Mouse (Mus musculus) layer of hippocampus, adult 9-10 months (tissue): ENCODE measurements at regions not wholly inside any gene's neighbourhood (a gene's known extent, or its start where the extent isn't known, plus 50 kb on each side); places are given as distances from the start of the nearest gene placed in this dataset.
"Not testable (repeated sequence)": the region's sequence is repeated elsewhere in the genome, so short reads cannot be mapped to it uniquely, and the experiment has no call there.

ENCODE experiments used
- DNase-seq: peaks from one replicate; pipeline ENCODE4 v3.0.0; 2022; ENCODE audit warnings: low spot score

GRCm38 (mm10) chr6:84317026-84317425, 276.7 kb downstream of the Cyp26b1 start:
- no peak for DNase-seq

DNA sequence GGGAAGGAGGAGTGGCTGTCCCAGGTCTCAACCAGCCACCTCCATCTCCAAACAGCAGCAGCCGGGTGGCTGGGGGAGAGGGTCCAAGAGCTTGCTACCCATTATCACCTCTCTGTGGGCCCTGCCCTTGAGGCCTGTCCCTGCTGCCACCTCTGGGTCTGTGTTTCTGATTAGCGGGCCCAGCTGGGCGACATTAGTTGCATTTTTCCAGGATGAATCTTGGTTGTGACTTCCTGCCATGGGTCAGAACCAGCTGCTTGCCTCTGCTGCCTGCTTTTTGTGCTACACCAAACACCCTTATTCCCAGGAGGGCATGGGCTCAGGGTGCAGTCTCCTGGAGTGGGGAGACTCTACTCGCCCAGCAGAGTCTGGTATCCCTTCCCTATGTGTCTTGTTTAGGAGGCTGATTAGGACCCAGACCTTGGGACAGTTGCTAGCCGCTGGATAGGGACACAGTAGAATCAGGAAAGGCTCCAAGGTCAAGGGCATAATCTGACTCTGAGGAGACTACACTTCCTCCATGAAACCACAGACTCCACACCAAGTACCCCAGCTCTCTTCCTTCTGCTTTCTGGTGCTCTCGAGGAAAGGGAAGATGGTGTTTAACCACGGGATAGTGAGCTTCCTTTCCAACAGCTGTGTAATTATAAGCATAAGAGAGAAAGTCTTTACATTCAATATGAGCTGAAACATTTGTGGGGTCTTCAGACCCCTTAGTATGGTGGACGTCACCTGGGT, 278.4 kb downstream of the Cyp26b1 start:
- DNase-seq = no peak

GRCm38 (mm10) chr6:84313797-84314196, 279.9 kb downstream of the Cyp26b1 start:
- no peak for DNase-seq

DNA sequence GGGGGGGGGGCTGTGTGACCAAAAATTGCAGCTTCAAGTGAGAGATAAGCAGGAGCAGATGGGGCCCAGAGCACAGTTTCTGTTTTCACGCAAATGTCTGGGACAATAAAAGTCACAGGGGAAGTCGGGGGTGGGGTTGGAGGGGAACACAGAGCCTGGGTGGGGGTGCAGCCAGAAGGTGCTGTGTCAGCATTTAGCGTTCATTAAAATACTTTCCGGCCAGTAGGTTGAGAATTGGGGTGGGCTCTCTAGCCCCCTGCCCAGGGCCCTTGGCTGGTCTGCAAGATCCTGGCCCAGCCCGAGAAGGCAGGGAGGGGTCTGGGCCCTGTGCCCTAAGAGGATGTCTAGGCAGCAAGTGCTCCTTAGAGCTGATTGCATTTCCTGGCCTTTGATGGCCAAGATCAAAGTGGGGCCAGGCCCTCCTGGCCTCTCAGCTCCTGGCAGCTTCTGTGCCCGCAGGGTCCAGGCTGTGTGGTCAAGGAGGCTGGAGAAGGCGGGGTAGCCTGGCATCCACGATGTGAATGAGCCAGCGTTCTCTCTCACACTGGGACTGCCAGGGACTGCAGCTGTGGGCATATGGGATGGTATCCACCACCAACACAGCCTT, 283.0 kb downstream of the Cyp26b1 start:
- no peak for DNase-seq

- DNase-seq = no peak
Measured at GRCm38 (mm10) chr6:84307556-84307955, 286.2 kb downstream of the Cyp26b1 start.

DNA sequence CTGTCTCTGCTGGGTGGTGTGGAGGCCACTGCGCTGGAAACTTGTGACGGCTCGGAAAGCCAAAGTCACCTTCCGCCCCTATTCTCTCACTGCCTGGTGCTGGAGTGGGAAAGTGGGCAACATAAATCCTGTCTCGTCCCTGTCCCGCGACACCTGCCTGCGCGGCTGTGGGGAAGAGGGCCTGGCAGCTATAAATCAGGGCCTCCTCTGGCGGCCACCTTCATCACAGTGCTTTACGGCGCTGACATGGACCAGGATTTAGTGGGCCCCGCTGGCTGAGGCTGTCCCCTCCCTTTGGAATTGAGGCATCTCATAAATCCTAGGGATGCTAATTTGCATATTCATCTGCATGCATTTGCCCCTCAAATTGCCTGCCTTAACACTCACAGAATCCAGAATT, 287.1 kb downstream of the Cyp26b1 start:
- no peak for DNase-seq

DNA sequence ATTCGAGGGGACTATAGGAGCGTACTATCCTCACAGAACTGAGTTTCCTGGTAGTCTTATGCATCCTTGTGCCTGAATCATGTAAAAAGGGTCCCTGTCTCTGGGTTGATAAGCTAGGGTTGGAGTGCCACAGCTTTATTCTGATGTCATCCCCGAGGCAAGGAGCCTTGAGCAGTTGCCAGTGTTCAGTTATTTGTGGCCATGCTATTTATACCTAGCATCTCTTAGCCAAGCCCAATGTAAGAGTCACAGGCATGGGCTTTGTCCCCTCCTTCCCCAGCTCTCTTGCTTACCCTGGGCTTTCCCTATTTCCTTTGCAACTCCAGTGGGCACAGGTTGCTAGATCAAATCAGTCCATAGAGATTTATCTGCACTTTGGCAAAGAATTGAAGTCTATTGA, 288.6 kb downstream of the Cyp26b1 start:
- no peak for DNase-seq

DNA sequence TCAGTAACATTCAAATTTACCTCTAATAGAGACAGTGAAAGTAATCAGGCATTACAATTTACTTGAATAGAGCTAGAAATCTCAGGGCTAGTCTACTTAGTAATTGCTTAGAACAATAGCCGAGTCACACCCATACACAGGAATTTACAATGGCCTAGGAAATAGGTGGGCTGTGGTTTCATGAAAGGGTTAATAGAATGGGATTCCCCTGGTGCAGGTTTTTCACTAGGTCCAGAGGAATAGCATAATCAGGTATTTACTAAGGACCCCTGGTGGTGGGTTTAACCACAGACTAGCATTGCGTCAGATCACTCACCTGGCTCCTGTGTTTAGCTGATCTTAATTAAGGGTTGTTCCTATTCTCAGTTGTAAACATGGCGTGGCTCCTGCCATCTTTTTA, 290.8 kb downstream of the Cyp26b1 start:
- not testable (repeated sequence) for DNase-seq

- no peak for DNase-seq
Measured at GRCm38 (mm10) chr6:84299936-84300335, 291.5 kb downstream of the Dysf start.

GRCm38 (mm10) chr6:84299146-84299545, 290.8 kb downstream of the Dysf start:
- DNase-seq = no peak

DNA sequence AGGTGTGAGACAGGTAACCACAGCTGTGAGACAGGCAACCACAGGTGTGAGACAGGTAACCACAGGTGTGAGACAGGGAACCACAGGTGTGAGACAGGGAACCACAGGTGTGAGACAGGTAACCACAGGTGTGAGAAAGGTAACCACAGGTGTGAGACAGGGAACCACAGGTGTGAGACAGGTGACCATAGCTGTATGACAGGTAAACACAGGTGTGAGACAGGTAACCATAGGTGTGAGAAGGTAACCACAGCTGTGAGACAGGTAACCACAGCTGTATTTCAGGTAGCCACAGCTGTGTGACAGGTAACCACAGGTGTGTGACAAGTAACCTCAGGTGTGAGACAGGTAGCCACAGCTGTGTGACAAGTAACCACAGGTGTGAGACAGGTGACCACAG, 265.5 kb downstream of the Dysf start:
- DNase-seq = not testable (repeated sequence)

DNA sequence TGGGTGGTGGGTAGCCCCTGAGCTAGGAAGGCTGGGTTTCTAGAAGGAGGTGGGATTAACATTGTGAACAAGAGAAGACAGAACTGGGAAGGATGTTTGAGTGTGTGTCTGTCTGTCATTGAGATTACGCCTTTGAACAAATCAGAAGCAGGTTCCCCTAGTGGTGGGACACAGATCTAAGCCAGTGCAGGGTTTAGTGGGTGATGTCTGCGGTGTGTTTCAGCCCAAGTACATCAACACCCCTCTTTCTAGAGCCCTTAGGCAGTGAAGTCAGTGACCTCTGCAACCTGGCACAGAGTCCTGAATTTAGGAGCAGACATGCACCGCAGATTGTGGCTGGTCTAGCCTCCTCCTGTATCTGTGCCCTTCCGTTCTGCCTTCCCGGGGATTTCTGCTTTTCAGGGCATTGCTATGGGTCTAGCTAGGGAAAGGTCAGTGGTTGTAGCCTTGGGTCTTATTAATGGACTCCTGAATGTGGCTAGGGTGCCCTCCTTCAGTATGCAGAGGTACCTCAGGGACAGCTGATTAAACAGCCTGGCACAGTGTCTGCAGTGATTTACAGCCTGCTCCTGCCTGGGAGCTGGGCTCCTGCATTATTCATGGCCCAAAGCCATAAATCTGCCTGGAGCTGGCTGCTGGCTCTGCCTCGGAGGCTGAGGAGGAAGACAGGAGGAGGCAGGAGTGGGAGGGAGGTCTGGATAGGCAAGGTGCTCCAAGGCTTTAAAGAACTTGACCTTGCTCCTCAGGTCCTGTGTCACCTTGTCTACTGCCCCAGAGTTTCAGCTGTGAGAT, 264.3 kb downstream of the Dysf start:
- DNase-seq = no peak

DNA sequence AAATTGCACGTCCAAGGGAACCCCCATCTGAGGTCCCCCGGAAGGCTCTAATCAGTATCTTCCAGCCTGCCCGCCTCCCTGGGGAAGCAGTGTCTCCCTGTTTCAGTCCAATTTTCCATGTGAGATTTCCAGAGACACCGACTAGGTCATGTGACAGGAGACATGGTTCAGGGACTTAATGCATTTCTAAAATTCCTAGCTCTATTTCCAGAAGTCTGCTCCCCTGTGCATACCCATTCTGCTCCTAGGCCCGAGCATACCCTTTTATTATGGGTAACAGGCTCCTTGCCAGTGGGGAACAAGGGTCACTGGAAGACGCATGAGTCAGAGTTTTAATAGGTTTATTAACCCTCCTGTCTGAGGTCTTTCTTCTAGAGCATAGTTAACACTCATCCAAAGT, 263.6 kb downstream of the Dysf start:
- DNase-seq = no peak

DNA sequence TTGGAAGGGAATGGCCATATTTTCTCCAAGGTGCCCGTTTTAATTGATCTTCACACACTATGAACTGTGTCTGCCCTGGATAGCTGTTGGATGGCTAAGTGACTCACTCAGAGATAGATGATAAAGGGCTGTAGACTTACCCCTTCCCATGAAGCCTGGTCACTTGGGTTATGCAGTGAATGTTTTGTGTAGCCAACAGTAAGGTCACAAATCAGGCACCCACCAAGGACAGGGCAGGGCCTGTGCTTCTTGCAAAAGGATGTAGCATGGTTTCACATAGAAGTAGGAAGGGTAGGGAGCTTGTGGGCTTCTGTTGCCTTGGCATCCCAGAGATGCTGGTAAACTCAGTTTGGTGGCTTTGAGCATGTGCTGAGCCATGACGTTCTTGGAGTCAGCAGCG, 263.1 kb downstream of the Dysf start:
- no peak for DNase-seq

DNA sequence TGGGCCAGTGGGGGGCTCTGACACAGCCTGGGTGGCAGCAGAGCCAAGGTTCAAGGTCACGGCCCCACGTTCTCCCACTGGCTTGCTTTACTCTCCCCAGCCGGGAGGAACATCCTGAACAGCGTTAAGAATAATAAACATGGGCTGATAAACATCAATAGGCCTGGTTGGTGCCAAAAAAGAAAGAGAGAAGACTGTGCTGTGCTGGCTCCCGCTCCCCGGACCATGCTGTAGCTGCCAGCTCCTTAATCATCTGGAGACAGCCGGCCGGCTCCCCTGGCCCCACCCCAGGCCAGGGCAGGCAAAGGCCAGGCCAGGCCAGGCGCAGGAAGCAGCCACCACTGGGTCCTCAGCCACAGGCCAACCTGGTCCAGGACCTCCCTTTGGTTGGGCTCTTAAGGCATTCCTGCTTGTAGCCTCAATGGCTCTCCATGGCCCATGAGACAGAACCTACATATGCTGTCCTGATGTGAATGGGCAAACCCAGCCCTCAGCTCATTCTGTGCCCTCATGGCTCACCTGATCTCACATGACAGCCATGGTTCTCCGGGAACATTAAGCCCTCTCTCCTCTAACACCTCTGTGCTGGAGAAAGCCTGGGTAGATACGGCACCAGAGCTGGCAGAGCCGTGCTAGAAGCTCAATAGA, 262.3 kb downstream of the Dysf start:
- DNase-seq = no peak

GRCm38 (mm10) chr6:84269478-84269877, 261.1 kb downstream of the Dysf start:
- DNase-seq = no peak

DNA sequence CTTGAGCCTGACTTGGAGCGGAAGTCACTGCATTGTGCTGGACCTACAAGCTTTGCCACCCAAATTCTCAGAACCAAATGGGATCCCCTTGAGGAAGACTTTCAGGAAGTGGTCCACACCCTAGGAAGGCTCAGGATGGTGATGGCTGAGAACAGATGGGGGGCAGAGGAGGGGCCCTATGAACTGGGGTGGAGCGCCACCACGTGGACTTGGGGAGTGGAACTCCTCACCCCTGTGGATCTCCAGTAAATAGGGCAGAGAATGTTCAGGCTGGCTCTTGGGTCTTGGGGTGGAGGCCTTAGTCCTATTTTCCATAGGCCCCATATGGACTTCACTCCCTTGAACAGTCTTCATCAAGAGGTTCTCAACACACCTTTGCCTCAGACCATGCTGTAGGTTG, 260.6 kb downstream of the Dysf start:
- no peak for DNase-seq

GRCm38 (mm10) chr6:84268111-84268510, 259.7 kb downstream of the Dysf start:
- no peak for DNase-seq

- DNase-seq = no peak
Measured at GRCm38 (mm10) chr6:84267526-84267925, 259.1 kb downstream of the Dysf start.

DNA sequence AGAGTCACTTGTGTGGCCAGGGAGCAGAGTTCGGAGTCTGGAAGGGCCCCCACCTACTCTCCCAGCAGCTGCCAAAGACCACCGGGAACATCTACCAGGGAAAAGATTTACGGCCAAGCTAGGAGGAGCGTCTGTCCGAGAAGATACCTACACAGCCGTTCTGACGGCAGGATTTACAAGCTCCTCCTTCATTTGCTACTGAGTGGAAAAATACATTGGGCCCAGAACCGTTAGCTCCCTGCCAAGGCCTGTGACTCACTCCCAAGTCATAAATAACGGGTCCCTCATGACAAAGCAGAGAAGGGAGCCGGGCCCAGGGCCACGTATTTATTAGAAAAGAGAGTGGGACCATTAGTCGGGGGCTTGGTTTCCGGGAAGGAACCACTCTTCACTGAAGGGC, 258.3 kb downstream of the Dysf start:
- no peak for DNase-seq

DNA sequence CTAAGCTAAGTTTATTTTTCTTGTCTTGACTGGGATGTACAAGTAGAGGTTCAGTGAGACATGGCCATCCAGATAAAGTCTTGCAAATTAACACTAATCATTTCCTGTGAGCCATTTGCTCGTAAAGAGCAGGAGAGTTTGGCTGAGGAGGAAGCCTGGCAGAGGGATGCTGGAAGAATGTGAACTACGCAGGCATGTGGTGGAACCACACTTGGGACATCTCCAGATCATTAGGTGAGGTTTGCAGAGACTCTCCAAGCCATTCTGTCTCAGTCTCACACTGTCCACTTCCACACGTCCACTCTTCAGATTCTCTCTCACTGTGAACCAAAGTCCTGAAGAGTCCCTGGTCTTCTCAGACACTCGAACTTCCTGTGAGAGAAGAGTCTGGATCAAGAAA, 256.3 kb downstream of the Dysf start:
- no peak for DNase-seq

DNA sequence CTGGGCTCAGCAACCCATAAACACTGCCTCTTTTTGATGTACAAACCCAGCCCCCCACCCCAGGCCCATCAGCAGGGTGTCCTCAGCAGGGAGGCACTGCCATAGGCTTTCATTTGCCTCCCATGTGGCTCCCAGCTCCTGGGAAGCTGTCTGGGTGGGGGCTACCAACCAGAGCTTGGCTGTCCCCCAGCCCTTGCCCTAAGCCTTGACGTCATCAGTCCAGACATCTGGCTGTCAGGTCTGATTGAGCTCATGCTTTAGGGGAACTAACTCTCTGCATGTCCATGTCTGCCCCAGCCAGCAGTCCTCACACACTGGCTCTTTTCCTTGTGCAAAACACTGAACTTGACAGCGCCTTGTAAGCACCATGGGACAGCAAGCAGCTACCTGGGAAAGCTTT, 255.3 kb downstream of the Dysf start:
- DNase-seq = no peak

DNA sequence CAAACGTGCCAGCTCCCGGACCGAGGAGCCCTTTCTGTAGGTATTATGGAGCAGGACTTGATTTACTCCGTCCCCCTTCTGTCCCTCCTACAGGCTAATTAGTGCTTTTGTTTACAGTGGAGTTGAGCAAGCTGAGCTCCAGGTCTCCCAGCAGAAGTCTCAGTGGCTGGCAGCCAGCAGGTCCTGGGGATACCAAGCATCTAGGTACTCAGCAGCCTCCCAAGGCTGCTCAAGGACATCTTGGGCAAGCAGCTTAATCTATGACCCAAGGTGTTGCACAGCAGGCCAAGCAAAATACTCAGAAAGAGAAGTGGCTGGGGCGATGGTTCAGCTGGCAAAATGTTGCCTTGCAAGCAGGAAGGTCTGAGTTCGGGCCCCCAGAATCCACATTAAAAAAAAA, 254.4 kb downstream of the Dysf start:
- DNase-seq = no peak
